Mouse (Mus musculus) adrenal gland, postnatal 36 days (tissue): ENCODE data around the gene Ntf5. TPM values are rescaled to one million over a fixed set of nuclear protein-coding genes. Genes with fewer than 3 reads are reported as not detected.

Experiments
- DNase-seq, 2 experiments: peaks; one replicate each; pipeline ENCODE4 v3.0.0; 2021; ENCODE audit warnings: mixed read lengths in 1 of 2
- total RNA-seq, 2 experiments: library from RNA; stranded (reverse); gene quantifications; 2 replicates each; pipeline ENCODE4 v1.2.3; 2021

Gene Ntf5
- total RNA-seq, 2 experiments from 2014 or later, result not detected

DNA sequence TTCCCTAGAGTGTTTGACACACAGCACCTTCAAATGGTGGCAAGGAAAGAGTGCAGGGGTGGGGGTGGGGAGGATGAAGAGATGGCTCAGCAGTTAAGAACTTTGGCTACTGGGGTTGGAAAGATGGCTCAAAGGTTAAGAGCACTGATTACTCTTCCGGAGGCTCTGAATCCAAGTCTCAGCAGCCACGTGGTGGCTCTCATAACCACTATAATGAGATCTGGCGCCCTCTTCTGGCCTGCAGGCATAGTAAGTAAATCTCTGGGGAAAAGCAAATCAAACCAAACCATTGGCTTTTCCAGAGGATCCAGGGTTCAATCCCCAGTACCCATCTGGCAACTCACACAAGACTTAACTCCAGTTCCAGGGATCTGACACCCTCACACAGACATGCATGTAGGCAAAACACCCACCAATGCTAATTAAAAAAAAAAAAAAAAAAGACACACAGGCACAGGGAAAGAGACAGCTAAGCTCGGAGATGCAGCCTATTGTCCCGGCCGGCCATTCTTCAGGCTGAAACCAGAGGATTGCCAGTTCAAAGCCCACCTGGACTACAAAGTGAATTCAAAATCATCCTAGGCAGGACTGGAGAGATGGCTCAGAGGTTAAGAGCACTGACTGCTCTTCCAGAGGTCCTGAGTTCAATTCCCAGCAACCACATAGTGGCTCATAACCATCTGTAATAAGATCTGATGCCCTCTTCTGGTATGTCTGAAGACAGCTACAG lies 9.8 kb upstream of the Ntf5 start:
- peak; percentile 75 to 82 for DNase-seq

DNA sequence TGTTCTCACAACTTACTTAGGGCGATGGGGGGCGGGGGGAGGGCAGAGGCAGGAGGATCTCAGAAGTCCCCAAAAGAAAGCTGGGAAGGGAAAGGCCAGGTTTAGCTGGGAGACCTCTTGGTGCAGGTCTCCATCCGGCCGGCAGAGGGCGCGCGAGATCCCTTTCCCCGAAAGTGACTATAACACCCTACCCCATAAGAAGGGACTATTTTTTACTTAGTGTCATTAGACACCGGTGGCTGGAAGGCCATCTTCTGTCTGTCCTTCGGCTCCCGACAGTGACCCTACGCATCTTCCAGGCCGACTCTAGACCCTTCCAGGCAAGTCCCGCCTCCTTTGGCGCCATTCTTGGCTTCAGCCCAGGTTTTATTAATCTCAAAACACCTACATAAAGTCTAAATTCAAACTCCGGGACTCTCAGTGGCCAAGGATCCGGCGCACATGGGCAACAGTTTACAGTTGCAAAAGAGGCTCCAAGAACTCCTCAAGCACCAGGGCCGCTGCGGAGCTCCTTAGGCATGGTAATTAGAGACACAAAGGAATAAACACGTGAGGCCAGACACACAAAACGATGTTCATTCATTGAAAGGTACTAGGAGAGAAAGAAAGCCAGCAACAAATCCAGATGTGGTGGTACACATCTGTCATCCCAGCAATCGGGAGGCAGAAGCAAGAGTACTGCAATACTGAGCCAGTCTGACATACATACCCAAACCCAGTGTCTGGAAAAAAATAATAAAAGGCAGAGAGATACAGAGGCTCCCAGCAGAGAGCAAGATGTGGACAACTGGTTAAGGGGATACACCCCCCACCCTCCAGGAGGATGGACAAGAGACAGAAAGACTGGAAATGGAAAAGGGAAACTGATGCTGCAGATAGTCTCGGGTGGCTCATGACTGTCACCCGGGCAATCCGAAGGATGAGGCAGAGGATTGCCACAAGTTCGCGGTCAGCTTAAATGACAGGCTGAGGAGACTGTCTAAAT lies 8.1 kb upstream of the Ntf5 start, which contains the start of gene Kcna7:
Kcna7 (plus strand) TSS at position 563 of the 985 bp plus-strand sequence.
- DNase-seq, result peak; percentile 79 to 86

DNA sequence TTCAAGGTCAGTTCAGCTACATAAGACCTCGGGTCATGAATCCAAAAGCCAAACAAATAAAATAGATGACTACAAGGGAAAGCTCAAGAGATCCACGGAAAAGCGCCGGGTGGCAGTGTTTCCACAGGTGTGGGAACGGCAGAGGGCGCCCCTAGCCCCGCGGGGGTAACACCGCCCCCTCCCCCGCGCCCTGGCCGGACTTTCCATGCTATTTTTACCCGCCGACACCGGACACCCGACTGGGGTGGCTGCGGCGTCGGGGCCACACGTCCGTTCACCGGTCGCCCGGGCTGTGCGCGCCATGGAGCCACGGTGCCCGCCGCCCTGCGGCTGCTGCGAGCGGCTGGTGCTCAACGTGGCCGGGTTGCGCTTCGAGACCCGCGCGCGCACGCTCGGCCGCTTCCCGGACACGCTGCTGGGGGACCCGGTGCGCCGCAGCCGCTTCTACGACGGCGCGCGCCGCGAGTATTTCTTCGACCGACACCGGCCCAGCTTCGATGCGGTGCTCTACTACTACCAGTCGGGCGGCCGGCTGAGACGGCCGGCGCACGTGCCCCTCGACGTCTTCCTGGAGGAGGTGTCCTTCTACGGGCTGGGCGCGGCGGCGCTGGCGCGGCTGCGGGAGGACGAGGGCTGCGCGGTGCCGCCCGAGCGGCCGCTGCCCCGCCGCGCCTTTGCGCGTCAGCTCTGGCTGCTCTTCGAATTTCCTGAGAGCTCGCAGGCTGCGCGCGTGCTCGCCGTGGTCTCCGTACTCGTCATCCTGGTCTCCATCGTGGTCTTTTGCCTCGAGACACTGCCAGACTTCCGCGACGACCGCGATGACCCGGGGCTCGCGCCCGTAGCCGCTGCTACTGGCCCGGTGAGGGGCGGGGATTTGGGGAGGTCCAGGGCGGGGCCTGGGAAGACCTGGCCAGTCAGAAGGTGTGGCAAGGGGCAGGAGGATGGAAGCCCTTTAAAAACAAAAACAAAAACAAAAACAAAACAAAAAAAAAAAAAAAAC lies 7.0 kb upstream of the Ntf5 start:
- DNase-seq, result peak; percentile 47 to 49

DNA sequence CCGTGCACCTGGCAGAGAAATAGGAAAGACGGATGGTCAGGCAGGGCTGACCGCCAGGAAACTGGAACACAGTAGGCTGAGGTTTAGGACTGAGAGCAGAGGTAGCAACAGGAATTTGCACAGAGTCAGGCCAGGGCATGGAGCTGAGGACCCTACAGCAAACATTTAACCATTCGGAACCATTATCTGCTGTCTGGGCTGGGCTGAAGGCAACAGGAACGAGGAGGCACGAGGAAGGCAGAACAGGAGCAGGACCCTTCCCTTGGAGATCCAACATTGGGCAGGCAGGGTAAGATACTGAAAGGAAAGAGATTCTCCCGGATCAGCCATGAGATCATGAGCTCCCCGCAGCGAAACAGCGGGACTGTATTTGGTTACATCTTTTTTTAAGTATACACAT lies 5.7 kb upstream of the Ntf5 start:
- DNase-seq, result no peak

DNA sequence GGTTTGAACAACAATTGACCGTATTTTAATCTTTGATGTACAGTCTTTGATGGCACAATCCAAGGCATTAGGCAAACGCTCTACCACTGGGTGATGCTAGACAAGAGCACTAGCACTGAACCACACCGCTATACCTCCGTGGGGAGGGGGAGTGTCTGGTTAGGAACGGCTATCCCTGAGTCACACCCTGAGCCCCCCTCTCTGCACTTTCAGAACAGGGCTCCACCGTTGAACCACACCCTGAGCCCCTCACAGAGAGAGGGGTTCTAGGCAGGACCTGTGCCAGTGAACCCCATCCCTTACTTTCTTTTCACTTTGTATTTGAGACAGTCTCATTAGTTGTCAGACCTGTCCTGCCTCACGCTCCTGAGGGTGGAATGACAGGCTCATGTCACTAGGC lies 5.1 kb upstream of the Ntf5 start:
- no peak for DNase-seq

DNA sequence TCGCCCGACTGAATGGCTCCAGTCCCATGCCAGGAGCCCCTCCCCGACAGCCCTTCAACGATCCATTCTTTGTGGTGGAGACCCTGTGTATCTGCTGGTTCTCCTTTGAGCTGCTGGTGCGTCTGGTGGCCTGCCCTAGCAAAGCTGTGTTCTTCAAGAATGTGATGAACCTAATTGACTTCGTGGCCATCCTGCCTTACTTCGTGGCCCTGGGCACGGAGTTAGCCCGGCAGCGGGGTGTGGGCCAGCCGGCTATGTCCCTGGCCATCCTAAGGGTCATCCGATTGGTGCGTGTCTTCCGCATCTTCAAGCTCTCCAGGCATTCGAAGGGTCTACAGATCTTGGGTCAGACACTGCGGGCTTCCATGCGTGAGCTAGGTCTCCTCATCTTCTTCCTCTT lies 4.5 kb upstream of the Ntf5 start:
- DNase-seq, result no peak

DNA sequence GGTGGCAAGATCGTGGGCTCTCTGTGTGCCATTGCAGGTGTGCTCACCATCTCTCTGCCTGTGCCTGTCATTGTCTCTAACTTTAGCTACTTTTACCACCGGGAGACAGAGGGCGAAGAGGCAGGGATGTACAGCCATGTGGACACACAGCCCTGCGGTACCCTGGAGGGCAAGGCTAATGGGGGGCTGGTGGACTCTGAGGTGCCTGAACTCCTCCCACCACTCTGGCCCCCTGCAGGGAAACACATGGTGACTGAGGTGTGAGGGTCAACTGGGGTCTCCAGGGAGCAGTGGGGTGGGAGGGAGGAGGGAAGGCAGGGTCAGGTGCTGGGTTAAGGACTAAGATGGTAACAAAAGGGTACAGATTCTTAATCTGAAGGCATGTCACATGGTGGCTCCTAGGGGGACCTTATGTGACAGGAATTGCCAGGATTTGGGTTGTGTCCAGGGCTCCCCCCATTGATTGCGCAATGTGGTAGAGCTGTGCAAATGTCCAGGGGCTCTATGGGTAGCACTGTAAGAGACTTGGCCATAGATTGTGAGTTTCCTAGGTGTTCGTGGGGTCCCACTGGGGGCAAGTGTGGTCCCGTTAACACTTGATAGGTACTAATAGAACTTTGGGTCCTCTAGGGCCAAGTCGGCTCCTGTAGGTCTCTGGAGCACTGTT lies 3.9 kb upstream of the Ntf5 start:
- no peak for DNase-seq

DNA sequence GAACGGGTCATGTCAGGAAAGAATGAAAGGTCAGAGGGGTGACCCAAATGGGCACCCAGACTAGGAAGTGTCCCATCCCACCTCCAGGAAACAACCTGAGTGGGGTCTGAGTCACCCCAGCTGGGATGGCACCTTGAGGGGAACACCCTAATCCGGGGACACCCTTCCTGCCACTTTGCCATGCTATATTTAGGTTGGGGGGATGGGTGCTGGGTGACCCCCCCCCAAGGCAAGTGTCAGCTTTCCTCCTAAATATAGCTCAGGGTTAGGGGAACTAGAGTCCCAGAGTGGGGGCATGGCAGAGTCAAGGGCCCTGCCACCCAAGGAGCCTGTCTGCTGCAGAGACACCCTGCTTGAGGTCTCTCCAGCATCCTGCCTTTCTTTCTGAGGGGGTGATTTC lies 1.1 kb upstream of the Ntf5 start:
- no peak for DNase-seq

DNA sequence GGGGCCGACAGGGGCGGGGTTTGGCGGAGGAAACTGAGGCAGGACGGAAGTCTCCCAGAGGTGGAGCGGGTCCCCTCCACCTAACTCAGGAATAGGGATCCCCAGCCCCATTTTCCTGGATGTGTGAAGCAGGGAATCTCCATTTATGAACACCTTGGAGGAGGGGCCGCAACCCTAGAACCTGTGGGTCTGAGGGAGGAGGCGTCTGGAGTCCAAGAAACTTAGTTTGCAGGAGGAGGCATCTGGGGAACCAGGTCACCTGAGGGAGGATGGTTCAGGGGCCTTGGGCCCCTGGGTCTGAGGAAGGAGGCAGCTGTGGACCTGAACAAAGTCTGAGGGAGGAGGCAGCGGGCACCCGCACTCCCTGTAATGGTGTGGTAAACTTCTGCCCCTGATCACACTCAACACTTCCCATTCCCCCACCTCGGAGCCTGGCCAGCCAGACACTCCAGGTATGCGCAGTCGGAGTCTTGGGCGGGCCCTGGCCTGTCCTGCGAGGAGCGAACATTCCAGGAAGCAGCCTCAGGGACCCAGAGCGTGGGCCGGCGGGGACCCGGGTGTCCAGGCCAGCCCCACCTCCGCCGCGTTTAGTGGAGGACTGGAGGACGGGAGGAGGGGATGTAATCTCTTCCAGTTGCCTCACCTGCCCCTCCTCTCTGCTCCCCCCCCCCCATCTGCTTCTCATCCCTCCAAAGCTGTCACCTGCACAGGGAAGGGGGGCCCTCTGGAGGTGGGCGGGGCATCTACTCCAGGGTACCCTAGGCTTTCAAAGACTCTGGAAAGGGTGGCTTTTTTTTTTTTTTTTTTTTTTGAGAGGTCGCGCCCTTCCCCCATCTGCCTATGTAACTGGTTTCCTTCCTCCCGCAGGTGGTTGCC lies 607 bp downstream of the Ntf5 start:
- DNase-seq, result no peak

DNA sequence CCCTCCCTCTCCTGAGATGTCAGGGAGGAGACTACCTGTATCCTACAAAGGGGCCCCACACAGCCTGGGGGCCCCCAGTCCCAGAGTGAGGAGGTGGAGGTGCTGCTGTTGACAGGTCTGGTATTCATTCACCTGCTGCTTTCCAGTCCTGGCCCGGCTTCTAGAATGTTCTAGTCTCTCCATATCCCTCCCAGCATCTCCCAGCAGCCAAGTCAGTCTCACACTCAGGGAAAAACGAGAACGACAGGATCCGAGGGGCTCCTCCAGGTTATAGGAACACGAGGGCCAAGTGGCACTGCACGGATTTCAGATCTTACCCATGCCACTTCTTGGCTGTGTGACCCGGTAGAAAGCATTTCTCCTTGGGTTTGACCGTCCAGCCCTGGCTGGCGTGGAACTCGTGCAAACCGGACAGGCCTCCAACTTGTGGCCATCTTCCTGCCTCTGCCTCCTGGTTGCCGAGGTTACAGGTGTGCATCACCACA lies 1.3 kb downstream of the Ntf5 start:
- DNase-seq, result no peak

DNA sequence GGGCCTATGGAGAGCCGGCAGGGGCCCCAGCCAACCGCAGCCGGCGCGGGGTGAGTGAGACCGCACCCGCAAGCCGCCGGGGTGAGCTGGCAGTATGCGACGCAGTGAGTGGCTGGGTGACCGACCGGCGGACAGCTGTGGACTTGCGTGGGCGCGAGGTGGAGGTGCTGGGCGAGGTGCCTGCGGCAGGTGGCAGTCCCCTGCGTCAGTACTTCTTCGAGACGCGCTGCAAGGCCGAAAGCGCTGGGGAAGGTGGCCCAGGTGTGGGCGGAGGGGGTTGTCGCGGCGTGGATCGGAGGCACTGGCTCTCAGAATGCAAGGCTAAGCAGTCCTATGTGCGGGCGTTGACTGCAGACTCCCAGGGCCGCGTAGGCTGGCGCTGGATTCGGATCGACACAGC lies 2.1 kb downstream of the Ntf5 start:
- no peak for DNase-seq

DNA sequence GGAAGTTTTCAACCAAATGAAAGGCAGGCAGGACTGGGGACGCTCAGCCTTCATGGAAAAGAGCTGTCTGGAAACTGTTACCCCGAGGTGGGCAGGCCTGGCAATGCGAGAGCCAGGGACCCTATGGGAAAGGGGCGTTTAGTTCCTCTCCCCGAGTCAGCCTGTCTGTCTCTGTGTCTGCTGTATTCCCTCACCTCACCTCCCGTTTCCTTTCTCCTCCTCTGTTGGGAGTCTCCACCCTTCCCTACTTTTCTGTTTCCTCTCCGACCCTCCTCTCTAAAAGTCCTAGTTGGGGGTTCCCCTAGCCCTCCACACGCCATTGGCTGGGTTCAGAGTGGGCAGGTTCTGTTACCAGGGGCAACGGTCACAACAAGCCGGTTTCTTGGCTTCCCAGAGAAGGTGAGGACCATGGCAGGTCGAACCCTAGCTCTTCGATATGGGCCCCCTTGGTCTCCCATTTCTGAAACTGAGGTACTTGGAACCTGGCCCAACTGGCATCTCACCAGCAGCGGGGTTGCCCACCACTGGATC lies 4.5 kb downstream of the Ntf5 start:
- DNase-seq, result no peak

DNA sequence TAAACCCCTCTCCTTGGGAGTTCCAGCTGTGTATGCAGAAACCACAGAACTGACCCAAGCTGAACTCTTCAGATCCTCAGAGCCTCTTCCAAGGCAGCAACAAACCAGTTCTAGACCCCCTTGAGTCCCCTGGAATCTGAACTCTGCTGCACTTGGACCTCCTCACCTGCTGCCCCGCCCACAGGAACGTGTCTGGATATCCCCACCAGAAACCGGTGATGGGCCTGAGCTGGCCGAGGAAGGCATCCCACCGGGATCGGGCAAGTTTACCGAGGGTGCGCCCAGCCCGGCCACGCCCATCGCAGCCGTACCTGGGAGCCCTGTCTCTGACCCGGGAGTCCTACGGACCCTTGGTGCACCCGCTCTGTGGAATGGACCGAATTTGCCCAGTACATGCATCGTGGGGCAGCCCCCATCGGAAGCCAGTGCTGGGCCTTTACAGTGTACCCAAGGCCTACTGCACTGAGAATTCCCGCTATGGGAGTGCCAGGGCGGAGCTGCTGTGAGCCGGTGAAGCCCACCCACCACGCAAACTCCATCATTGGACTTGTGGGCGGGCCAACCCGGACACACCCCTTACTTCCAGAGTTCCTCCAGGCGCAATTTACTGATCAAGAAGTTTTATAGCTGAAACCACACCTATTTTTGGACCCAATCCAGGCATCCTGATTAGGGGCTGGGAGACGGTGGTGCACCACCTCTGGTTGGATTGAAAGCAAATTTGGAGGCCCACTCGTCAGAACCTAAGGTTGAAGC lies 6.5 kb downstream of the Ntf5 start:
- DNase-seq, result no peak

DNA sequence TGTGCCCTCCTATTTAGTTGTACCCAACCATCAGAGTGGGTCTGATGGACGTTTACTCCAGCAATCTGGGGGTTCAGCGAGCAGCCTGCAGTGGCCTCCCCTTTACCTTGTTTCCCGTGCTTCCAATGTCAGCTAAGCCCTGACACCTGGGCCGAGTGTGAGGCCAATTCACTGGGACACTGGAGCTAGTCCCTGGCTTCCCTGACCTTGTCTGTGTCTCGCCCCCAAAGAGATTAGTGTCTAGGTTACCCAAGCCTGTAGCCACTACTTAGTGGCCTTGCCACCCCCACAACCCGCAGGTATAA lies 7.1 kb downstream of the Ntf5 start, which contains the start of gene Lhb:
Lhb (plus strand) TSS at position 206 of the 305 bp plus-strand sequence.
- no peak for DNase-seq

DNA sequence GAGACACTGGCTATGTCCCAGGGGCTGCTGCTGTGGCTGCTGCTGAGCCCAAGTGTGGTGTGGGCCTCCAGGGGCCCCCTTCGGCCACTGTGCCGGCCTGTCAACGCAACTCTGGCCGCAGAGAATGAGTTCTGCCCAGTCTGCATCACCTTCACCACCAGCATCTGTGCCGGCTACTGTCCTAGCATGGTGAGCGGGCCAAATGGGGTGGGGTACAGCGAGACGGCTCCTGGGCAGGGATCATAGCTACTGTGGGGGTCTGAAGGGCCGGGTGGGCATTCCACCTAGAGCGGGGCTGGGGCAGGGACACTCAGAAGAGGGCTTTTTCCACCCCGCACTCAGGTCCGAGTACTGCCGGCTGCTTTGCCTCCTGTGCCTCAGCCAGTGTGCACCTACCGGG lies 7.7 kb downstream of the Ntf5 start:
- no peak for DNase-seq

DNA sequence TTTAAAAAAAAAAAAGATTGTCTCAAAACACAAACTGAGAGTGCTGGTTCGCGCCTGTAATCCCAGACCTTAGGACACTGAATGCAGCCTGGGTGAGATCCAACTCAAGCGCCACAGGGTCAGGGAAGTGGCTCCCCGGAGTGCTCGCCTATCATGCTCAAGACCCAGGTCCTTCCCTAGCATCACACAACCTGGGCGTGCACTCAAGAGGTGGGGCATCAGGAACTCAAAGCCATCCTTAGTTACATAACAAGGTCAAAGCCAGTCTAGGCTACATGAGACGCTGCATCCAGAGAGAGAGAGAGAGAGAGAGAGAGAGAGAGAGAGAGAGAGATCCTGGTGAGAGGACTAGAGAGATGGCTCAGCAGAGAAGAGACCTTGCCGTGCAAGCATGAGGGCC lies 13.1 kb downstream of the Ntf5 start:
- no peak for DNase-seq

DNA sequence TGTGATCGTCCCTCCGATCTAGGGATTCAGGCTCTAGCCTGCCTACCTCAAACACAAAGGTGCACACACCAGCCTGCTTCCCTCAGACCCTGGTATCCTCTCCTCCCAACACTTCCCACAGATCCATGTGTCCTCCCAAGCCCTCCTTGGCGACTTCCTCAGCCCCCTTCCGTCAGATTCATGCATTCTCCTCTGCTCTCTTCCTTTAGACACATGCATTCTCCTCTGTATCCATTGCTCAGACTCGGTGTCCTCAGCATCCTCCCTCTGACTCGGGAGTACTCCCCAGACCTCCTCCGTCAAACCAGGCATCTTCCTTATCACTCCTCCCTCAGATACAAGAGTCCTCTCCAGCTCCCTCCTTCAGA lies 20.3 kb downstream of the Ntf5 start:
- DNase-seq, result no peak

DNA sequence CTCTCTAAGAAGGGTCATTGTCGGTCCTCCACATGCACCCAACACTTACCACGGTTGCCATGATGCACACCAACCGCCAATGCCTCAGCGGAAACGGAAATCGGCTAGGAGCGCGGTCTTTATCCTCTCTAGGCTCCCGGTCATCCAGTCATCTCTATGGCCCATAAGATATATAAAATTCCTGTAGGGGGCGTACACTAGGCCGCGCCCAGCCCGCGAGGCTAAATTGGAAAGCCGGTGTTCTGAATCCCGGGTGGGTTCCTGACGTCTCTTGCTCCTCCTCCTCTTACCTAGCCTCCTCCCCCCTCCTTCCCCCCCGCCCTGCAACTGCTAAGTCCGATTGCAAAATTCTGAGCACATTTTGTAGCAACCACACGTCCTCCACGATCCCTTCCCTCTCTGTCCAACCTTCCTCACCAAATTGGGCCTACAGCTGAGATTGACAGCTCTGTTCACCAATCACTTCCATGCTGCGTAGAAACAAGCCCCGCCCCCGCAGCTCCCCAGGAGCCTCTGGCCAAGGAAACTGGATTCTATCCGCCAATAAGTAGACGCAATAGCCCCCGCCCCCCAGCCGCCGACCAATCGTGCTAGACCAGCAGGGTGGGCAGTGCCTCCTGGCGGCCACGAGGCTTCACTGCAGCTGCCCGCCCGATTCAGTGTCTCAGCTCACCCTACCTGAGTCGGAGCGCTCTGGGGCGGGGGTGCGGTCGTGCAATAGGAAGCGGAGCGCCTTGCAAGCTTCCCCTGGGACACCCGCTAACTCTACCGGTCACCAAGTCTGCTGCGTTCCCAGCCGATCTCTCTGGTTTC lies 20.9 kb downstream of the Ntf5 start, which contains the start of gene Gys1:
Gys1 (plus strand) TSS at position 642 of the 813 bp plus-strand sequence.
- DNase-seq, result peak; percentile 100
